Mouse (Mus musculus): ENCODE results near the gene Mdm2. TPM values are rescaled to one million over a fixed set of nuclear protein-coding genes. Genes with fewer than 3 reads are reported as not detected.
"Not testable (repeated sequence)": the region's sequence is repeated elsewhere in the genome, so short reads cannot be mapped to it uniquely, and the experiment has no call there.

Gene Mdm2
- total RNA-seq, 2 experiments from 2014 or later = 44.0 to 68.6 TPM

- ATAC-seq (replicated peaks; ENCODE audit: poor library complexity) = no peak
Observed at GRCm38 (mm10) chr10:117714048-117714545, 3.5 kb upstream of the Mdm2 start.

- ATAC-seq (replicated peaks; ENCODE audit: poor library complexity) = no peak
Observed at GRCm38 (mm10) chr10:117713466-117713865, 2.9 kb upstream of the Mdm2 start.

- no peak for ATAC-seq (replicated peaks; ENCODE audit: poor library complexity)
Observed at GRCm38 (mm10) chr10:117712871-117713270, 2.3 kb upstream of the Mdm2 start.

- no peak for ATAC-seq (replicated peaks; ENCODE audit: poor library complexity)
Observed at GRCm38 (mm10) chr10:117712191-117712754, 1.7 kb upstream of the Mdm2 start.

DNA sequence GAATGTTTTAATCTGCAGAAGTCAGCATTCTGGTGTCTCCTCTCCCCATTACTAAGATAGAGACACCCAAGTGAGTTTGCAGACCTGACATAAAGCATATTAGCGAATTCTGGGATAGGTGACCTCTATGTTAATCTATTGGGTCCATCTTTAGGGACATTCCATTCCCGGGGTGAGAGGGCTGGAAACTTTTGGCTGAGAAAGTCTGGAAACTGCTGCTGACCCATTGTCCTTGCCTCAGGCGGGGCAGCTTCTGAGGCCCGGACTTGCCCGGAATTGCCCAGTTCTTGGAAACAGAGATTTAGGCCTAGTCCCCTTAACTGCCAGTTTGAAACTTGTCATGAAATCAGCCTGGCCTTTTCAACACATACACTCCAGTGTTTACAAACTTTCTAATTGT lies 850 bp upstream of the Mdm2 start:
- no peak for ATAC-seq (replicated peaks; ENCODE audit: poor library complexity)

DNA sequence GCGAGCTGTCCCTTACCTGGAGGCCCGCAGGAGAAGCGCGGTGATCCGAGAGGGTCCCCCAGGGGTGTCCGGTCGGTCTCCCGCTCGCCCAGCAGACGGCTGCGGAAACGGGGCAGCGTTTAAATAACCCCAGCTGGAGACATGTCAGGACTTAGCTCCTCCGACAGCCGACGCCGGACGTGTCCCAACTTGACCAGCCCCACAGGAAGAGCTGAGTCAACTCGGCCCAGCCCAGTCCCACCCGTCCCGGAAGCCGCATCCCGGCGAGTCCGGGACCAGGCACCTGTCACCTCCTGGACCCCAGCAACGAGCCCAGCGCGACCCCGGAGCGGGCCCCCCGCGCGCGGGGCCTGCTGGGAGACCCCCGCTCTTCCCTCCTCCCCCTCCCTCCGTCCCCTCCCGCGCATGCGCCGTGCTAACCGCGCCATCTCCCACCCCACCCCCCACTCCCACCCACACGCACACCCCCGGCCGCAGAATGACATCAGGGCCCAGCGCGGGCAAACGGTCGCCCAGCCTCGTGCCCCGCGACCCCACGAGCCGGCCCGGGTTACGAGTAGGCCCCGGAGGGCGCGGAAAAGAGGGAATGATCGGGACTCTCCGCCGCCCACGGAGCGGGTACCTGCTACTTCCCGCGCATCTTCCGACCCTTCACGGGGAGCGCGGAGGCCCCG lies 491 bp downstream of the Mdm2 start:
- peak; percentile 58 for ATAC-seq (replicated peaks; ENCODE audit: poor library complexity)

DNA sequence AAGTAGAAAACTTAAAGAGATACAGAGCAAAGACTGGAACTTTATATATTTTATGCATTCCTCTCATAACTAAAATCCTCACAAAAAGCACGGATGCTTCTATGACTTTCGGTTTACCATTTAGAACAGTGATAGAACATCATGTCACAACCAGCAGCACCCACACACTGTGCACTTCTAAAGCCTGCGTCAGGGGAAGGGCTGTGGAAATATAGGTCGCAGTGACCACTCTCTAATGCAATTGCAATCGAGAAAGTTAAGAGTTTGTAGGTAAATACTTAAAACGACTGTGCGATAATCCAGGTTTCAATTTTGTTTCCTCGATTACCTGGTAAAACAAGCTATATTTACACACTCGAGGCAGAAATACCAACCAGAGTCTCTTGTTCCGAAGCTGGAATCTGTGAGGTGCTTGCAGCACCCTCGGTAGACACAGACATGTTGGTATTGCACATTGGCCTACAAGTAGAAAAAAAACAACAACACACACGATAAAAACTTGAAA lies 1.2 kb downstream of the Mdm2 start:
- no peak for ATAC-seq (replicated peaks; ENCODE audit: poor library complexity)

GRCm38 (mm10) chr10:117708856-117709255 lies 1.7 kb downstream of the Mdm2 start:
- peak; percentile 24 for ATAC-seq (replicated peaks; ENCODE audit: poor library complexity)

GRCm38 (mm10) chr10:117708376-117708775 lies 2.2 kb downstream of the Mdm2 start:
- ATAC-seq (replicated peaks; ENCODE audit: poor library complexity) = no peak

DNA sequence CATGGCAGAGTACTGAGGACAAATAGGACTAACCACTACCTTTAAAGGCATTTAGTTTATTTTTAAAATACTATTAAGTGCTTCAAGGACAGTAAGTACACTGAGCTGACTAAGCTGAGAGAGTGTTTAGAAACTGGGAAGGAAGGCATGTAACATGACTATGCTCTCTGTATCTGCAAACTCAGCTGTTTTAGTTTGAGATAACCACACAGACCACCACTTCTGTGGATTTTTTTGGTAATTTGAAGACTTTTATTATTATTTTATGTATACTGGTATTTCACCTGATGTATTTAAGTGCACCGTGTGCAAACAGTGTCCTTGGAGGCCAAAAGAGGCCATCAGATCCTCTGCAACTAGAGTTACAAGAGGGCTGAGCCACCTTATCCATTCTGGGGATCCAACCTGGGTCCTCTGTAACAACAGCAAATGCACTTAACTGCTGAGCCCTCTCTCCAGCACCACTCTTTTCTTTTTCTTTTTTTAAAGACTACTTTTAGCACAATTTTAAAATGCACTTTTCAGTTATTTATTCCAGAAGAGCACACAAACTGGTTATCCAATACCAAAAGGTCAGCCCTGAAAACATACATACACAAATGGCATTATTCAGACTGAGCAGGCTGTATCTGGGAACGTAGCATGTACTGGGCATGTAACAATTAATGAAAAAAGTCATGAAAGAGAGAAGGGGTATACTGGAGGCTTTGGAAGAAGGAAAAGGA lies 3.3 kb downstream of the Mdm2 start:
- no peak for ATAC-seq (replicated peaks; ENCODE audit: poor library complexity)

DNA sequence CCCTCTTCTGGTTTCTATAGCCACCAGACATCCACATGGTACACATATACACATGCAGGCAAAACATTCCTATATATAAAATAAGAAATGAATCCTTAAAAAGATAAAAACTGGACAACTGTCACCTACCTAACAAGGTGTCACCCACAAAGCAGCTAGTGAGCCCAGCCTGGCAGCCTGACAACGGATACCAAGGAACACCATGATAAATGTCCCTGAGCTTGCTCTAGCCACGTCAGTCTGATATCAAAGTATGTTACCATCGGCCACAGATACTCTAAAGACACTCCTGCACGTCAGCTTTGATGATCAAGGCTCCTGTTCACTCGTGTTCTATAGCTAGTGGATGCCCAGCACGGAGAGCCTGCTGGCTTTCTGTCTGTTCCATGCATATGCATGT lies 4.1 kb downstream of the Mdm2 start:
- no peak for ATAC-seq (replicated peaks; ENCODE audit: poor library complexity)

DNA sequence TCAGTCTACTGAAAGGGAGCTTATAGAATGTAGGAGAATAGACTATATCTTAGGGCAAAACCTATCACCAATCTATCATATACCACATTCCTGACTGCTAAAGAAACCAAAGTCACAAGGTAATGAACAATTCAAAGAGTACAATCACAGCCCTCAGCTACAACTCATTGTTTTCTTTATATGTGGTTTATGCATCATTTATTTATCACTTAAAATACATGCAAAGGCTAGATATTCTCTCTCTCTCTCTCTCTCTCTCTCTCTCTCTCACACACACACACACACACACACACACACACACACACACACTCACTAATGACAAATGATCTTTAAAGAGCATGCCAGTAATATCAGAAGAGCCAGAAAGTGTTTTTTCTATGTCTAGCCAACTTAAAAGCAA lies 4.8 kb downstream of the Mdm2 start:
- ATAC-seq (replicated peaks; ENCODE audit: poor library complexity) = no peak

GRCm38 (mm10) chr10:117704964-117705335 lies 5.6 kb downstream of the Mdm2 start:
- no peak for ATAC-seq (replicated peaks; ENCODE audit: poor library complexity)

DNA sequence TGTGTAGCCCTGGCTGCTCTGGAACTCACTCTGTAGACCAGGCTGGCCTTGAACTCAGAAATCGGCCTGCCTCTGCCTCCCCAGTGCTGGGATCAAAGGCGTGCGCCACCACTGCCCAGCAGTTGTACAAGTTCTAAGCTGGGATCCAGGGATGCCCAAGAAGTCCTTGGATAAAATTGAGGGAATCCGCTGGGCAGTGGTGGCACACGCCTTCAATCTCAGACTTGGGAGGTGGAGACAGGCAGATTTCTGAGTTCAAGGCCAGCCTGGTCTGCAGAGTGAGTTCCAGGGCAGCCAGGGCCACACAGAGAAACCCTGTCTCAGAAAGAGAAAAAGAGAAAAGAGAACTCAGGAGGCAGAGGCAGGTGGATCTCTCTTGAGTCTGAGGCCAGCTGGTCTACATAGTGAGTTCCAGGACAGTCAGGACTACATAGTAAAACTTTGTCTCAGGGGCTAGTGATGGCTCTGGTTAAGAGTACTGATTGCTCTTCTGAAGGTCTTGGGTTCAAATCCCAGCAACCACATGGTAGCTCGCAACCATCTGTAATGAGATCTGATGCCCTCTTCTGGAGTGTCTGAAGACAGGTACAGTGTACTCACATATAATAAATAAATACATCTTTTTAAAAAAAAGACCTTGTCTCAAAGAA lies 6.1 kb downstream of the Mdm2 start:
- ATAC-seq (replicated peaks; ENCODE audit: poor library complexity) = not testable (repeated sequence)

DNA sequence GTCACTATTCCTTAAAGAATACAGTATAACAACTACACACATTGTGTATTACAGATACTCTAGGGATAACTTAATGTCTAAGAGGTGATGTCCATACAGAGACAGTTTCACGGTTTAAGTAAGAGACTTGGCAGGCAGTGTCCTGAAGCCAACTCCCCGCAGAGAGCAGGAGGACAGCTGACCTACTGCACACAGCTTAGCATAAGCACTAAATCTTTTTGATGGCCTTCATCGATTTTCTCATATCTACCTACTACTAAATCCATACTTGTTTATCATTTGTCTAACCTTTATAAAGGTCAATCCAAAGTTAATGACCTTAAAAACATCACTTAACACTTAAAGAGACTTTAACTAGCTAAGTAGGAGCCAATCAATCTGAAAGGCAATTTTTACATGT lies 7.1 kb downstream of the Mdm2 start:
- ATAC-seq (replicated peaks; ENCODE audit: poor library complexity) = no peak

DNA sequence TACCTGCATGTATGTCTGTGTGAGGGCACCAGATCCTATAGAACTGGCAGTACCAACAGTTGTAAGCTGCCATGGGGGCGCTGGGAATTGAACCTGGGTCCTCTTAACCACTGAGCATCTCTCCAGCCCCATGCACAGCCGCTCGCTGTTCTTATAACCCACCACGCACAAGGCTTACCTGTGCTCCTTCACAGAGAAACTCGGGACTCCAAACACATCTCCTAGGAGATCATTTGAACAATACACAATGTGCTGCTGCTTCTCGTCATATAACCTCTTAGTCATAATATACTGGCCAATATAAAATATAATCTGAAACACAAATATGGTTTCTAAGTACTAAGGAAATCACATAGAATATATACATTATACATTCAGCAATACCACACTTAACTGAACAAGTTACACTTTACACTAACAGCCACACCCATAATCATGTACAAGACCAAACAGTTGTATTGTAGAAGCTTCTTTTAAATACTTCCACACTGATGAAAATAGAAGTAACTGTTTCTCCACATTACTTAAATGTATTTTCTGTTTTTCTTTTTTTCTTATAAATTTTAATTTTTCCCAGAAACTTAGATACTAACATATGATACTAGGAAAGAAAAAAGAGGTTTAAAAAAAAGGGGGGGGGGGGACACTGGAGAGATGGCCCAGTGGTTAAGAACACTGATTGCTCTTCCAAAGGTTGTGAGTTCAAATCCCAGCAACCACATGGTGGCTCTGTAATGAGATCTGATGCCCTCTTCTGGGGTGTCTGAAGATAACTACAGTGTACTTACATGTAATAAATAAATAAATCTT lies 8.3 kb downstream of the Mdm2 start:
- no peak for ATAC-seq (replicated peaks; ENCODE audit: poor library complexity)

- no peak for ATAC-seq (replicated peaks; ENCODE audit: poor library complexity)
Observed at GRCm38 (mm10) chr10:117701034-117701829, 9.3 kb downstream of the Mdm2 start.

- no peak for ATAC-seq (replicated peaks; ENCODE audit: poor library complexity)
Observed at GRCm38 (mm10) chr10:117700450-117700849, 10.1 kb downstream of the Mdm2 start.

DNA sequence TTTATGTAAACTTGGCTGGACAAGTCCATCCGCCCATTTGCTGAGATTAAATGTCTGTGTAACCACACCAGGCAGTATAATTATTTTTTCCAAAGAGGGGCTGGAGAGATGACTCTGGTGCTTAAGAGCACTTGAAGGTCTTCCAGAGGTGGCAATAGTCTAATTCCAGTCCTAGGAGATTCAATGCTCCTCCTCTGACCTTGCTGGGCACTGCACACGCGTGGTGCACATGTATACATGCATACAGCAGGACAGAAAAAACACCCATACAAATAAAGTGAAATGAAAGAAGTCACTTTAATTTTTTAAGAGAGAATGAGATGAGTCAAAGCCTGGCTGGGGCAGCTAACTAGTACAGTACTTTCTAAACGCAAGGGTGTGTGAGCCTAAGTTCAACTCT lies 10.6 kb downstream of the Mdm2 start:
- no peak for ATAC-seq (replicated peaks; ENCODE audit: poor library complexity)
